Mouse (Mus musculus): Measurements from ENCODE around the gene Ddi2. TPM values are rescaled to one million over a fixed set of nuclear protein-coding genes. Genes with fewer than 3 reads are reported as not detected.

Ddi2 gene
- polyA plus RNA-seq, 1 experiment from 2014 or later: 22.8 TPM

DNA sequence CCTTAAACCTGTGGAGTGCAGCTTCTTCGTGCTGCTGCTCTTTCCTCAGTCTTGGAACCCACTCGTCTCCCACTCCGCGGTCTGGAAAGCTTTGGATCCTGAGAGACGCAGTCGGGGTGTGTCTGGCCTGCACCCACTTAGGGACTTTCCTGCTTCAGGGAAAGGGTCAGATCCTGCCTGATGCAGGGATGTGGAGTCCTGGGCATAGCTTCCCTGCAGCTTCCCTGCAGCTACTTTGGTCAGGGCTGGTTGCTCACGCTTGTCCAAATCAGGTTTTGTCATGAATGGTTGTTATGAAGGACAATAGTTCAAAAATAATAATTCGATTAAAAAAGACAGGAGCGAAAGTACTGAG, 12.0 kb upstream of the Ddi2 start:
- peaks cover 9% of the 10 kb centered on the region for H3K4me1 ChIP-seq
- peak overlapping the region; percentile 38; the same call in 1 of the 2 replicates for H3K9ac ChIP-seq
- H3K9me3 ChIP-seq: no peaks in the 10 kb centered on the region
- ATAC-seq (ENCODE audit: low FRiP score): no peak
- peaks cover 6% of the 10 kb centered on the region for H3K27me3 ChIP-seq
- H3K27ac ChIP-seq: no peak overlapping the region
- H3K4me3 ChIP-seq (replicated peaks): peak overlapping the region; percentile 40
- H3K4me2 ChIP-seq: peak overlapping the region; percentile 65
- H3K36me3 ChIP-seq (replicated peaks): no peaks in the 10 kb centered on the region
- 26% methylated on average over 9 of the region's 9 CpGs for WGBS

DNA sequence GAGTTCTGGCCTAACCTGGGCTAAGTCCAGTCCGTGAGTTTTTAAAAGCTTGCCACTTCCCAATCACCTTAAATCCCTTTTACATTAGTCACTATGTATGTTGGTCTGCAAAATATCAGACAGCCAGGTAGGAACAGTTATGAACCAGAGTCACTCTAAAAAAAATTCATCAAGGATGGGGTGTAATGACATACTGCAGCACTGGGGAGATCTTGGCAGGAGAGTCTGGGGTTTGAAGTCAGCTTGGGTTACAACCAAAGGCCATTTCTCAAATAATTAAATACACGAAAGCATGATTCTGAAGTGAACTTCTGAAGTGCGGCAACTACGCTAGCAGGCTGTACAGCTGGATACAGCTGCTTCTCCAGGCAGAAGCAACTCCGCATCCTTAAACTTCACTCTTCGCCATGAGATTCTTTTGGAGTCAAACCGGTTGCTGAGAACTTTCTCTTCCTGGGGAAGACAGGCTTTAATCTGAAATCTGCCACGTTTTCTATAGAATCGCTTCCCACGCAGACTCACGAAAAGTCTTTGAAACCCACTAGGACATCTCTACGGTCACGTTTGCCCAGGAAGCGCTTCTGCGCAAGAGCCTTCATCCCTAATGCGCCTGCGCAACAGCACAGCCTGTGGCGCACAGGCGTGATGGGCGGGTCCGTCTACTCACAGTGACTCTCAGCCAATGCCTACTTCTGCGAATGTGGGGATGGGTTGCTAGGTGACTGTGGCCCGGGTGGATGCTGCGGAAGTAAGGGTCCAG, 11.4 kb upstream of the Ddi2 start:
- 7% methylated on average over 24 of the region's 24 CpGs for WGBS
- H3K9ac ChIP-seq: peak overlapping the region; percentile 38; the same call in 1 of the 2 replicates
- no peak overlapping the region for H3K27ac ChIP-seq
- H3K4me2 ChIP-seq: peak overlapping the region; percentile 65
- no peaks in the 10 kb centered on the region for H3K36me3 ChIP-seq (replicated peaks)
- H3K27me3 ChIP-seq: peaks cover 7% of the 10 kb centered on the region
- H3K4me3 ChIP-seq (replicated peaks): peak overlapping the region; percentile 40
- peak; percentile 98 for ATAC-seq (ENCODE audit: low FRiP score)
- no peaks in the 10 kb centered on the region for H3K9me3 ChIP-seq
- H3K4me1 ChIP-seq: peaks cover 9% of the 10 kb centered on the region

DNA sequence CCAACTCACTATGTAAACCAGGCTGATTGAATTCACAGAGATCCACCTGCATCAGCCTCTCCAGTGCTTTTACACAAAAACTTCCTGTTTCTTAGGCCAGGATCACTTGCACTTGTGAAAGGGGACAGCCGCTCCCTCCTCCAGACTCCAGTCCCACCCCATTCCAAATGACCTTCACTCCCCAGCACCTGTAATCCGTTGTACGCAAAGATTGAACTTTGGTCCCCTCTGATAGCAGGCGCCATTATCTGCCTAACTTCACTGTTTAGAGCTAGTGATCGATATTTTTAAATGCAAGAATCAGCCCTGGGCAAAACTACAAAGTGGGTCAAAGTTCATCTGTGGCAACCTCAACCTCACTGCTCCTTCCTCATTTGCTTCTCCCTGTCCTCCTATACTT, 8.5 kb upstream of the Ddi2 start:
- no peak overlapping the region for H3K4me3 ChIP-seq (replicated peaks)
- ATAC-seq (ENCODE audit: low FRiP score): no peak
- H3K27ac ChIP-seq: no peak overlapping the region
- H3K9ac ChIP-seq: no peak overlapping the region
- no peaks in the 10 kb centered on the region for H3K9me3 ChIP-seq
- peaks cover 9% of the 10 kb centered on the region for H3K4me1 ChIP-seq
- H3K27me3 ChIP-seq: peaks cover 10% of the 10 kb centered on the region
- no peak overlapping the region for H3K4me2 ChIP-seq
- H3K36me3 ChIP-seq (replicated peaks): no peaks in the 10 kb centered on the region
- 83% methylated on average over 5 of the region's 5 CpGs for WGBS

DNA sequence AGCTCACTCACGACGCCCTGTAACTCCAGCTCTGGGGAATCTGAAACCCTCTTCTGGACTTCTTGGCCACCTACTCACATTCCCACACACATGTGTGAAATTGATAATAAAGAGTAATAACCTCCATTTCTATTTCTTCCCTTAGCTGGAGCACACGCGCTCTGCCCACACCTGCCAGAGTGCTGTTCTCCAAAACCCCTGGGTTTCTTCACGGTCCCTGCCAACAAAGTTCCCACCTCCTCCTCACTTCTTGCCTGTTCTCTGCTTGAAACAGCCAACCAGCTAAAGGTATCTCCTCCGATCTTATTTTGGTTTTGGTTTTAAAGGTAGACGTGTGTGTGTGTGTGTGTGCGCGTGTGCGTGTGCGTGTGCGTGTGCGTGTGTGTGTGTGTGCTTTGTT, 7.2 kb upstream of the Ddi2 start:
- no peak for ATAC-seq (ENCODE audit: low FRiP score)
- H3K36me3 ChIP-seq (replicated peaks): no peaks in the 10 kb centered on the region
- no peak overlapping the region for H3K4me2 ChIP-seq
- no peak overlapping the region for H3K27ac ChIP-seq
- H3K27me3 ChIP-seq: peaks cover 12% of the 10 kb centered on the region
- H3K9me3 ChIP-seq: no peaks in the 10 kb centered on the region
- peaks cover 9% of the 10 kb centered on the region for H3K4me1 ChIP-seq
- H3K9ac ChIP-seq: no peak overlapping the region
- 90% methylated on average over 13 of the region's 13 CpGs for WGBS
- H3K4me3 ChIP-seq (replicated peaks): no peak overlapping the region

DNA sequence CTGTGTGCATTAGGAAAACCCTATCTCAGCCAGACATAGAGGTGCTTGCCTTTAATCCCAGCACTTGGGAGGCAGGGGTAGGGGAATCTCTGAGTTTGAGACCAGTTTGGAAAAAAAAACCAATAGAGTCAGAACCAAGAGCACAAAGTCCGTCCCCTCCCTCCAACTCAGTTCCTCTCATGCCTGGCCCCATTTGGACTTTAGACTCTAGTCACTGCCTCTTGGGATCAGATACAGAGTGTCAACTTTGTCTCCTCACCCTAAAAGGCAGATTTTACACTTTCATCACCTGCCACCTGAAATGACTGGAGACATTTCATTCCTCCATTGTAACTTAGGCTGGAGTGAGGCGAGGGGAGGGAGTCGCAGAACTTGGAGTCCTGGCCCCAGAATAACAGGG, 6.0 kb upstream of the Ddi2 start:
- H3K27ac ChIP-seq: no peak overlapping the region
- H3K4me3 ChIP-seq (replicated peaks): no peak overlapping the region
- H3K27me3 ChIP-seq: peaks cover 20% of the 10 kb centered on the region
- H3K9ac ChIP-seq: no peak overlapping the region
- H3K36me3 ChIP-seq (replicated peaks): no peaks in the 10 kb centered on the region
- H3K4me1 ChIP-seq: 0 out of 2 replicates have a peak, but pooled peaks cover 1% of the 10 kb centered on the region
- no peaks in the 10 kb centered on the region for H3K9me3 ChIP-seq
- WGBS: 73% methylated on average over 3 of the region's 3 CpGs
- no peak overlapping the region for H3K4me2 ChIP-seq
- ATAC-seq (ENCODE audit: low FRiP score): no peak

DNA sequence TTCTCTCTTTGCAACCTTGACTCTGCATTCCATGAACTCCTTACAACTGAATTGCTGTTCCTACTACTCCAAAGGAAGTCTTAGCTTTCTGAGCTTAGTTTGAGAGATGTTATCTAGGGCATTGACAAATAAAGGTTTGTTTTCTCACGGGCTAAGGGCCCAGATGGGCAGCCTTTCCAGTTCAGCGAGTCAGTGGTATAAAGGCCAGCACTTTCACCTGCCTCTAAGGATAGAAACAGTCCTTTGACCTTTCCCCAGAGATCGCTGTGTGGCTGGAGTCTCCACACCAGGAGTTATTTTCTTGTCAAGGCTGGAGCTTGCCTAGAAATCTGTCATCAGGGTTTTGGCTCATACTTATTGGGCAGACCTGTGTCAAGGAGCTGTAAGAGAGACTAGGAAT, 2.5 kb upstream of the Ddi2 start:
- ATAC-seq (ENCODE audit: low FRiP score): no peak
- 72% methylated on average over 3 of the region's 3 CpGs for WGBS
- H3K27ac ChIP-seq: no peak overlapping the region

DNA sequence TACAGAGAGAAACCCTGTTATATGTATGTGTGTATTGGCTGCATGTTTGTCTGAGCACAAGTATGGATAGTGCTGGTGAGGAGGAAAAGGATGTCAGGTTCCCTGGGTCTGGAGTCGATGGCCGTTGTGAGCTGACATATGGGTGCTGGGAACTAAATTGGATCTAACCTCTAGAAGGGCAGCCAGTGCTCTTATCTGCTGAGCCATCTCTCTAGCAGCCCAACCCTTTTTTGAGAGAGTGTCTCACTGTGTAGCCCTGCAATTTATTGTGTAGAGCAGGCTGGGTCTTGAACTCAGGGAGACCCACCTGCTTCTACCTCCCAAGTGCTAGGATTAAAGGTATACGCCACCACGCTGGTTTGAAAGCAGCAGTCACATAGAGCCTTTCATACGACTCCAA, 2.1 kb upstream of the Ddi2 start:
- Histone ChIP-seq H3K9ac (no peak overlapping the region), H3K9me3 (no peaks in the 10 kb centered on the region), H3K4me1 (peaks cover 28% of the 10 kb centered on the region), H3K4me2 (no peak overlapping the region), H3K27ac (no peak overlapping the region), H3K27me3 (peaks cover 15% of the 10 kb centered on the region), H3K36me3 (replicated peaks) (peaks cover 3% of the 10 kb centered on the region; the same call in 1 of the 2 replicates), H3K4me3 (replicated peaks) (no peak overlapping the region)
- WGBS: 76% methylated on average over 5 of the region's 5 CpGs
- ATAC-seq (ENCODE audit: low FRiP score): no peak

More for the DNA sequence above, 2.5 kb upstream of the Ddi2 start:
- no peak overlapping the region for H3K4me3 ChIP-seq (replicated peaks)
- H3K36me3 ChIP-seq (replicated peaks): no peaks in the 10 kb centered on the region
- no peaks in the 10 kb centered on the region for H3K9me3 ChIP-seq
- H3K27me3 ChIP-seq: peaks cover 19% of the 10 kb centered on the region
- H3K4me2 ChIP-seq: no peak overlapping the region
- no peak overlapping the region for H3K9ac ChIP-seq
- H3K4me1 ChIP-seq: peaks cover 27% of the 10 kb centered on the region

DNA sequence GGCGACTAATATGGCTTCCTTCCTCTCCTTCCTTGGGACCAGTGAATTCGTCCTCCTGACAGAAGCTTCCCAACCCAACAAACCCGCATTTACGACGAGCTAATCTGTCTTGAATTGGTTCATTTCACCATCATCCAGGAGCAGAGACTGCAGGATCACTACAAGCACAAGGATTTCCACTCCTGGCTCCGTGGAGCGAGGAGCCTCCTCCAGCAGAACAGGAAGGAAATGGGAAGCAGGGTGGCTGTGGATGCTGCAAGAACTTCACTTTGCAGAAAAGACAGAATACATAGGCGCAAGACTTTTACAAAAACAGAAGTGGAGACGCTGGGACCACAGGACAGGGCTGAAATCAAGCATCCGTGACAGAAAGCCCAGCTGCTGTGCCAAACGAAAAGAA, 1.4 kb upstream of the Ddi2 start:
- Histone ChIP-seq H3K9me3 (no peaks in the 10 kb centered on the region), H3K36me3 (replicated peaks) (peaks cover 8% of the 10 kb centered on the region; the same call in 1 of the 2 replicates), H3K4me2 (no peak overlapping the region), H3K27ac (no peak overlapping the region), H3K4me1 (peaks cover 28% of the 10 kb centered on the region), H3K9ac (no peak overlapping the region), H3K4me3 (replicated peaks) (no peak overlapping the region), H3K27me3 (peaks cover 13% of the 10 kb centered on the region; the same call in 1 of the 2 replicates)
- ATAC-seq (ENCODE audit: low FRiP score): no peak
- WGBS: 77% methylated on average over 11 of the region's 11 CpGs

DNA sequence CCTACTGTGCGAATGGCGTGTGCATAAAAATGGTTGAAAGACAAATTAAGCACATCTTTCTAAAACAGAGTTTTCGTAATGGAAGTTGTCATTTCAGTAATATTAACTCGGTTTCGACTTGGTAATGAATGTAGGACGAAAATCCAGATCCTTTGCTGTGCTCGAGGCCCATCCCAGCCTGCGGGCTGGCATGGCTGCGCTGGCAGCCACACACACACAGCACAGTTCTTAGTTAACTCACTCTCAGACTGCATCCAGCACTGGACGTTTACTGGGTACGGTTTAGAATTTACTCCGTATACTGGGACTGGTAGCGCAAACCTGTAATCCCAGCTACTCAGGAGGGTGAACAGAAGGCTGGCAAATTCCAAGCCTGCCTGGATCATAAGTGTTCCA, 452 bp upstream of the Ddi2 start:
- H3K27me3 ChIP-seq: peaks cover 13% of the 10 kb centered on the region; the same call in 1 of the 2 replicates
- 11% methylated on average over 13 of the region's 13 CpGs for WGBS
- peaks cover 28% of the 10 kb centered on the region for H3K4me1 ChIP-seq
- peak overlapping the region; percentile 100 for H3K4me3 ChIP-seq (replicated peaks)
- H3K4me2 ChIP-seq: peak overlapping the region; percentile 83
- H3K9me3 ChIP-seq: no peaks in the 10 kb centered on the region
- ATAC-seq (ENCODE audit: low FRiP score): peak; percentile 70
- H3K36me3 ChIP-seq (replicated peaks): peaks cover 8% of the 10 kb centered on the region; the same call in 1 of the 2 replicates
- H3K9ac ChIP-seq: peak overlapping the region; percentile 97
- H3K27ac ChIP-seq: no peak overlapping the region

DNA sequence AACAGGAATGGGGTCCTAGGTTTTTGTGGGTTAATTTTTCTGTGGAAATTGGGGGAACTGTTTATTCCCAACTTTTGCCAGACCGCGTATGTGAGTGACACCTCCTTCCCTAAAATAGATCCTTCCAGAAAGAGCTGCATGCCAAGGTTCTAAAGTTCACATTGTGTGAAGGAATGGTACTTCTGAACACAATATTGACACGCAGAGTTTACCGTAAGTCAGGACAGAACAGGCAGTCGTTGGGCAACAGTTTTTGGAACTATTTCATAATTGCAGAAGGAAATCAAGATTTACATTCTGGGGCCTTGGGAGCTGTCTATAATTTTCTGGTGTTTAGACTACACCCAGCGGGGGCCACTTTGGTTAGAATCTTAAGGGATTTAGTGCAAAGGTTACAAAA, 1.3 kb downstream of the Ddi2 start:
- H3K4me1 ChIP-seq: peaks cover 28% of the 10 kb centered on the region
- no peak for ATAC-seq (ENCODE audit: low FRiP score)
- H3K4me2 ChIP-seq: peak overlapping the region; percentile 83
- peak overlapping the region; percentile 97 for H3K9ac ChIP-seq
- no peaks in the 10 kb centered on the region for H3K9me3 ChIP-seq
- 0 out of 2 replicates have a peak, but pooled peaks cover 11% of the 10 kb centered on the region for H3K27me3 ChIP-seq
- H3K4me3 ChIP-seq (replicated peaks): peak overlapping the region; percentile 100
- H3K27ac ChIP-seq: no peak overlapping the region
- H3K36me3 ChIP-seq (replicated peaks): peaks cover 12% of the 10 kb centered on the region; the same call in 1 of the 2 replicates
- WGBS: 87% methylated on average over 6 of the region's 6 CpGs

DNA sequence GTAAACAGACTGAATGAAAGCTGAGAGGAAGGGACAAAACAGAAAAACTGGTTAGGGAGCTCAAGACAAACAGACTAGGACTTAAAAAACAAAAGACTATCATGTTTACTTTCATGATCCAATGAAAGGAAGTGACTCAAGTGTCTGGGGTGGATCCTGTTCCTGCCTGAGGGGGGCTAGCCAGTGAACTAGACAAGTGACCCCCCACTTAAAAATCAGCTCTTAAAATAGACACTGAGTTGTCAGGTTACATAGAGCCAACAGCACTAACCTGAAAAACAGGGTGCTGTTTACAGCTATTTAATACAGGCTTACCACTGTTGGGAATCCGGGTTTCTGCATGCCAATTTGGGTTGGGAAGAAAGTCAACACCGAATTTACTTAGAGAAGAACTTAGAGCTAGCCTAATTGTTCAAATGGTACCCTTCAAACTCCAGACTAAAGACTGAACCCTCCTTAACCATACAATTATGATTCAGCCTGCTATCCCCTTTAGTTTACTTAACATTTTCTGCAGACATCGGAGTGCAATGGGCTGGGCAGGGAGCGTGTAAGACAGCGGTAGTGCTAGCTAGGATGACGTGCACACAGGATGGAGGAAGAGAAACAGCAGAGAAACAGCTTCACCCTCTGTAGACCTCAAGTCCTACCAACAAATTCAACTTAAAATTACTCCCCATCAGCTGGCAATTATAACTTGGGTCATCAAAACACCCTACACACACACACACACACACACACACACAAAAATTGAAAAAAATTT, 2.3 kb downstream of the Ddi2 start:
- Histone ChIP-seq H3K4me3 (replicated peaks) (no peak overlapping the region), H3K9me3 (no peaks in the 10 kb centered on the region), H3K9ac (no peak overlapping the region), H3K27ac (no peak overlapping the region), H3K27me3 (0 out of 2 replicates have a peak, but pooled peaks cover 11% of the 10 kb centered on the region), H3K4me2 (peak overlapping the region; percentile 13; the same call in 1 of the 2 replicates), H3K4me1 (peaks cover 28% of the 10 kb centered on the region), H3K36me3 (replicated peaks) (peaks cover 18% of the 10 kb centered on the region; the same call in 1 of the 2 replicates)
- WGBS: 88% methylated on average over 6 of the region's 6 CpGs
- ATAC-seq (ENCODE audit: low FRiP score): no peak

DNA sequence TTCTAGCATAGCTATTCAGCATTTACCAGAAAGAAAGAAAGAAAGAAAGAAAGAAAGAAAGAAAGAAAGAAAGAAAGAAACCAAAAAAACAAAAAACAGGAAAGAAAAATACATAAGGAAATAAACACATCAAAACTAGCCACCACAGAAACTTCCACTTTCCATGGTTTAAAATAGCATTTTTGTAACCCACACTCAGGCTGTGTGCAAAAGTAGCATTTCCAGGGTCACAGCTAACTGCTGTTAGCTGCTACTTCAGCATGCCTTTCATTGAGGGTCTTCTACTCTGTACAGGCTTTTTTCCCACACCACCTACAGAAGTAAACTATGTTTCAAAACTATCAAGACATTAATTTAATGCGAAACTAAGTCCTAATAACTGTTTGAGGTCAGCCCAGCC, 3.9 kb downstream of the Ddi2 start:
- H3K4me2 ChIP-seq: no peak overlapping the region
- no peaks in the 10 kb centered on the region for H3K27me3 ChIP-seq
- no peak for ATAC-seq (ENCODE audit: low FRiP score)
- H3K4me1 ChIP-seq: peaks cover 28% of the 10 kb centered on the region
- H3K4me3 ChIP-seq (replicated peaks): no peak overlapping the region
- H3K36me3 ChIP-seq (replicated peaks): peaks cover 18% of the 10 kb centered on the region; the same call in 1 of the 2 replicates
- H3K9me3 ChIP-seq: no peaks in the 10 kb centered on the region
- no peak overlapping the region for H3K27ac ChIP-seq
- WGBS: 87% methylated on average over 1 of the region's 1 CpGs
- H3K9ac ChIP-seq: no peak overlapping the region

Data from forebrain, embryonic 12.5 days (tissue).